In genomic region chr1:178530301-178531078, GRCm38 (mm10) we compare ENCODE assay signal across 9 mouse cellular contexts. TPM values are rescaled to one million over a fixed set of nuclear protein-coding genes. Genes with fewer than 3 reads are reported as not detected.
DNase-seq lines count a peak whose midpoint lies in the region; ATAC-seq and TF ChIP-seq lines count a peak whose summit lies in the region.
"Had no signal": no experiment of that assay in that cellular context is flagged by ENCODE, and none has a peak within 500 bp of the region (broad histone marks: within the 10 kb centered on the region; RNA-seq: fewer than 3 reads in every experiment).

No protein-coding gene starts in this region.

- peak overlapping the region; percentile 89 for H3K27ac ChIP-seq in embryonic facial prominence, embryonic 12.5 days
- no peak overlapping the region for H3K27ac ChIP-seq in kidney, adult 2 months (ENCODE audit: insufficient read depth, low read depth, low read length)
- H3K27ac ChIP-seq in limb, embryonic 11.5 days (replicated peaks; ENCODE audit: low read depth, low read length), result peak overlapping the region; percentile 97
- peak overlapping the region; percentile 35; the same call in 1 of the 2 replicates for H3K27ac ChIP-seq in midbrain, embryonic 12.5 days (replicated peaks)
- H3K27ac ChIP-seq in spleen, adult 2 months (ENCODE audit: insufficient read depth, low read length), result no peak overlapping the region
- H3K27ac ChIP-seq: macrophage had no signal

- H3K4me1 ChIP-seq in embryonic facial prominence, embryonic 12.5 days, result peaks cover 9% of the 10 kb centered on the region; the same call in 1 of the 2 replicates
- H3K4me1 ChIP-seq in kidney, adult 2 months (ENCODE audit: control insufficient read depth, insufficient read depth, low read length), result no peaks in the 10 kb centered on the region
- H3K4me1 ChIP-seq in limb, embryonic 11.5 days (ENCODE audit: control insufficient read depth, insufficient read depth, low read length), result peaks cover 15% of the 10 kb centered on the region
- peaks cover 31% of the 10 kb centered on the region for H3K4me1 ChIP-seq in midbrain, embryonic 12.5 days
- H3K4me1 ChIP-seq in spleen, adult 2 months (ENCODE audit: control insufficient read depth, insufficient read depth, insufficient read length), result peaks cover 15% of the 10 kb centered on the region

- ATAC-seq in embryonic facial prominence, embryonic 12.5 days (ENCODE audit: insufficient number of reproducible peaks, insufficient read depth, low FRiP score, low TSS enrichment), result peak; percentile 17; the same call in 1 of the 2 replicates
- no peak for ATAC-seq in limb, embryonic 11.5 days (ENCODE audit: insufficient number of reproducible peaks, low FRiP score, low TSS enrichment, low read depth)
- ATAC-seq in midbrain, embryonic 12.5 days (ENCODE audit: low FRiP score, low read depth), result peak; percentile 47

- under 1% methylated on average over 62 of the region's 62 CpGs for WGBS in embryonic facial prominence, embryonic 12.5 days
- under 1% methylated on average over 62 of the region's 62 CpGs for WGBS in kidney, adult 2 months
- WGBS in limb, embryonic 11.5 days, result under 1% methylated on average over 62 of the region's 62 CpGs
- WGBS in midbrain, embryonic 12.5 days, result under 1% methylated on average over 51 of the region's 62 CpGs
- 2% methylated on average over 60 of the region's 62 CpGs for WGBS in spleen, adult 2 months

- TF ChIP-seq CTCF in kidney, adult 2 months (conservative IDR thresholded peaks at IDR 0.05; ENCODE audit: insufficient read depth, insufficient read length, low read depth, low read length), result peak; percentile 52
- TF ChIP-seq CTCF in spleen, adult 2 months (IDR thresholded peaks at IDR 0.05; ENCODE audit: extremely low read depth, insufficient read depth, insufficient read length, insufficient replicate concordance), result no peak

- DNase-seq in adrenal gland, postnatal 10 days, result peak; percentile 90
- peak; percentile 55 for DNase-seq in heart, adult 8-10 months (ENCODE audit: low spot score)
- DNase-seq in kidney, adult 2 months, result peak; percentile 80
- DNase-seq in limb, embryonic 11.5 days (ENCODE audit: low spot score), result peak; percentile 91
- peak in 1 of 2 experiments; percentile 26 for DNase-seq in spleen, adult 2 months (ENCODE audit: low read depth in 1 of 2, low spot score in 2 of 2)
- DNase-seq in MN1 (ENCODE audit: low spot score), result no peak

- H3K27me3 ChIP-seq in embryonic facial prominence, embryonic 12.5 days, result peaks cover 4% of the 10 kb centered on the region; the same call in 1 of the 2 replicates
- no peaks in the 10 kb centered on the region for H3K27me3 ChIP-seq in kidney, adult 2 months (replicated peaks; ENCODE audit: control insufficient read depth, insufficient read depth, low read length)
- H3K27me3 ChIP-seq in limb, embryonic 11.5 days (ENCODE audit: control insufficient read depth, insufficient read depth, low read length), result no peaks in the 10 kb centered on the region
- peaks cover 48% of the 10 kb centered on the region for H3K27me3 ChIP-seq in midbrain, embryonic 12.5 days
- H3K27me3 ChIP-seq in spleen, adult 2 months (ENCODE audit: control insufficient read depth, insufficient read depth, low read length), result peaks cover 22% of the 10 kb centered on the region

- H3K4me2 ChIP-seq in embryonic facial prominence, embryonic 12.5 days (replicated peaks), result peak overlapping the region; percentile 97
- peak overlapping the region; percentile 100 for H3K4me2 ChIP-seq in limb, embryonic 11.5 days (ENCODE audit: low read depth, severe bottlenecking)
- peak overlapping the region; percentile 99 for H3K4me2 ChIP-seq in midbrain, embryonic 12.5 days (replicated peaks)

- H3K9me3 ChIP-seq in embryonic facial prominence, embryonic 12.5 days, result 0 out of 2 replicates have a peak, but pooled peaks cover 4% of the 10 kb centered on the region
- no peaks in the 10 kb centered on the region for H3K9me3 ChIP-seq in limb, embryonic 11.5 days (ENCODE audit: control insufficient read depth, low read length)
- no peaks in the 10 kb centered on the region for H3K9me3 ChIP-seq in midbrain, embryonic 12.5 days

- no peak for TF ChIP-seq POLR2A in kidney, adult 2 months (IDR thresholded peaks at IDR 0.05; ENCODE audit: low read depth, low read length)
- TF ChIP-seq POLR2A in spleen, adult 2 months (IDR thresholded peaks at IDR 0.05; ENCODE audit: low read depth, low read length), result no peak

- H3K4me3 ChIP-seq in embryonic facial prominence, embryonic 12.5 days, result peak overlapping the region; percentile 76
- peak overlapping the region; percentile 52 for H3K4me3 ChIP-seq in kidney, adult 2 months (ENCODE audit: insufficient read depth, low read depth, low read length)
- peak overlapping the region; percentile 71 for H3K4me3 ChIP-seq in limb, embryonic 11.5 days (ENCODE audit: low read depth, low read length)
- H3K4me3 ChIP-seq in midbrain, embryonic 12.5 days, result peak overlapping the region; percentile 65
- peak overlapping the region; percentile 36 for H3K4me3 ChIP-seq in spleen, adult 2 months (ENCODE audit: extremely low read depth, insufficient read depth, insufficient read length)

- peak overlapping the region; percentile 82 for H3K9ac ChIP-seq in embryonic facial prominence, embryonic 12.5 days
- peak overlapping the region; percentile 81 for H3K9ac ChIP-seq in limb, embryonic 11.5 days (ENCODE audit: low read length)
- peak overlapping the region; percentile 73 for H3K9ac ChIP-seq in midbrain, embryonic 12.5 days (replicated peaks)

- peaks cover 11% of the 10 kb centered on the region; the same call in 1 of the 2 replicates for H3K36me3 ChIP-seq in embryonic facial prominence, embryonic 12.5 days
- no peaks in the 10 kb centered on the region for H3K36me3 ChIP-seq in kidney, adult 2 months (ENCODE audit: control insufficient read depth, insufficient read depth, low read length)
- no peaks in the 10 kb centered on the region; the same call in 1 of the 2 replicates for H3K36me3 ChIP-seq in limb, embryonic 11.5 days (ENCODE audit: control insufficient read depth, insufficient read depth, low read length)
- no peaks in the 10 kb centered on the region for H3K36me3 ChIP-seq in midbrain, embryonic 12.5 days
- H3K36me3 ChIP-seq in spleen, adult 2 months (ENCODE audit: control insufficient read depth, insufficient read depth, low read length), result no peaks in the 10 kb centered on the region

RNA-seq across cellular contexts. Expression of gene Kif26b, which starts 1.6 kb away (rescaled TPM):
- 1 to 10 TPM; 2.3 to 4.8 TPM for total RNA-seq in adrenal gland, postnatal 10 days (2021)
- 32.0 and 34.3 TPM in 2 replicates for polyA plus RNA-seq in embryonic facial prominence, embryonic 12.5 days (2016; fragmentation: Nextera tagmentation; extraction: Ambion mirVana)
- 1 to 10 TPM; 2.7 to 5.7 (median 4.1) TPM for total RNA-seq in heart, adult 8-10 months (2022)
- 0.91 and 0.97 TPM in 2 replicates for polyA plus RNA-seq in kidney, adult 2 months (2012; rRNA removed)
- polyA plus RNA-seq in limb, embryonic 11.5 days (2014; fragmentation: Nextera tagmentation; extraction: Ambion mirVana), result 23.7 and 29.7 TPM in 2 replicates
- polyA plus RNA-seq in midbrain, embryonic 12.5 days (2016; fragmentation: Nextera tagmentation; extraction: Ambion mirVana), result 7.5 and 8.8 TPM in 2 replicates
- 0.02 and 0.04 TPM in 2 replicates for polyA plus RNA-seq in spleen, adult 2 months (2012; rRNA removed)
- polyA plus RNA-seq: macrophage had no signal

Comparison
In these comparisons a context has a peak if more than half of its experiments do, and no peak if none do; other contexts are left out.
1. H3K27ac ChIP-seq: peak in embryonic facial prominence, embryonic 12.5 days (single experiment), limb, embryonic 11.5 days (single experiment) and midbrain, embryonic 12.5 days (single experiment); none in kidney, adult 2 months (single experiment) and spleen, adult 2 months (single experiment).
2. Peak in every context shown above with its lines, with median percentiles within 50 percentile points of each other: H3K4me2 ChIP-seq, H3K4me3 ChIP-seq and H3K9ac ChIP-seq.